Mouse (Mus musculus): ENCODE measurements around the gene Hhat.

DNA sequence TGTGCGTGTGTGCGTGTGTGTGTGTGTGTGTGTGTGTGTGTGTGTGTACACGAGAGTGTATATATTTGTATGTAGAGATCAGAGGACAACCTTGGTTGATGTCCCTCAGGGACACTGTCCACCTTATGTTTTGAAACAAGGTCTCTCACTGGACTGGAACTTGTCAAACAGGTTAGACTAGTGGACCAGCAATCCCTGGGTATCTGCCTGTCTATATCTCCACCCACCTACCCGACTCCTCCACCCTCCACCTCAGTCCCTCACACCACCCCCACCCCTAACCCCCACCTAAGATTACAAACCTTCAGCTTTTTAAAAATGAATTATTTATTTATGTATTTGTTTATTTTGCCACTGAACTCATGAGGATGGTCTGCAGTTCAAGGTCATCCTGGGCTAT is 16.8 kb downstream of the Hhat start:
- TF ChIP-seq POLR2A (IDR thresholded peaks at IDR 0.05; ENCODE audit: low read depth, low read length), result no peak
- no peak for TF ChIP-seq CTCF (IDR thresholded peaks at IDR 0.05; ENCODE audit: extremely low read depth, insufficient read depth, insufficient read length, insufficient replicate concordance)

All from spleen, adult 2 months (tissue).